Mouse (Mus musculus): ENCODE results near the gene Ythdf1.

GRCm38 (mm10) chr2:180904435-180905208 is 16.1 kb downstream of the Ythdf1 start:
- TF ChIP-seq CTCF (conservative IDR thresholded peaks at IDR 0.05; ENCODE audit: low read length) (no peak), NANOG (IDR thresholded peaks at IDR 0.05; ENCODE audit: borderline replicate concordance, low read length) (no peak), POU5F1 (IDR thresholded peaks at IDR 0.05; ENCODE audit: borderline replicate concordance, low read length) (no peak)
